Mouse (Mus musculus) embryonic facial prominence, embryonic 12.5 days (tissue): Measurements from ENCODE around the gene Hpdl. TPM values are rescaled to one million over a fixed set of nuclear protein-coding genes. Genes with fewer than 3 reads are reported as not detected.

Experiments used
- polyA plus RNA-seq: library from polyadenylated mRNA; unstranded; fragments of >200 nt; fragmentation: Nextera tagmentation; extraction: Ambion mirVana; gene quantifications from 2 replicates; pipeline ENCODE4 v1.2.1, GENCODE M21; 2016

The Hpdl gene
- polyA plus RNA-seq, 1 experiment from 2014 or later: 1.5 TPM

Other genes starting within 250 kb of the Hpdl start
- gene Ccdc17, start 225.1 kb downstream of the Hpdl start, polyA plus RNA-seq: 2.5 and 3.1 TPM in 2 replicates
- gene Nasp, start 193.8 kb downstream of the Hpdl start, polyA plus RNA-seq: 246 and 256 TPM in 2 replicates
- 689 and 706 TPM in 2 replicates for gene Akr1a1, start 170.0 kb downstream of the Hpdl start, polyA plus RNA-seq
- gene Prdx1, start 136.2 kb downstream of the Hpdl start, polyA plus RNA-seq: 1,087 and 1,115 TPM in 2 replicates
- 26.4 and 28.5 TPM in 2 replicates for gene Mmachc, start 113.3 kb downstream of the Hpdl start, polyA plus RNA-seq
- gene Ccdc163, start 113.2 kb downstream of the Hpdl start, polyA plus RNA-seq: 25.2 and 26.3 TPM in 2 replicates
- 11.8 TPM in 2 replicates for gene Tesk2, start 100.8 kb downstream of the Hpdl start, polyA plus RNA-seq
- gene Toe1, start 14.1 kb downstream of the Hpdl start, polyA plus RNA-seq: 37.7 and 37.9 TPM in 2 replicates
- 20.1 and 20.7 TPM in 2 replicates for gene Mutyh, start 14.0 kb downstream of the Hpdl start, polyA plus RNA-seq
- gene Zswim5, start 55.7 kb upstream of the Hpdl start, polyA plus RNA-seq: 1.3 and 1.5 TPM in 2 replicates
- 107 and 110 TPM in 2 replicates for gene Urod, start 172.7 kb upstream of the Hpdl start, polyA plus RNA-seq
- 11.9 and 14.6 TPM in 2 replicates for gene Hectd3, start 173.6 kb upstream of the Hpdl start, polyA plus RNA-seq
- 43.8 and 45.5 TPM in 2 replicates for gene Eif2b3, start 197.7 kb upstream of the Hpdl start, polyA plus RNA-seq